In genomic region chr2:58026740-58027139, GRCm38 (mm10) we compare ENCODE assay signal across 31 mouse cellular contexts. TPM values are rescaled to one million over a fixed set of nuclear protein-coding genes. Genes with fewer than 3 reads are reported as not detected.
DNase-seq lines count a peak whose midpoint lies in the region; ATAC-seq and TF ChIP-seq lines count a peak whose summit lies in the region.
"Had no signal": no experiment of that assay in that cellular context is flagged by ENCODE, and none has a peak within 500 bp of the region (broad histone marks: within the 10 kb centered on the region; RNA-seq: fewer than 3 reads in every experiment).

No protein-coding gene starts in this region.

- H3K4me2 ChIP-seq in lung, embryonic 14.5 days, result no peak overlapping the region
- H3K4me2 ChIP-seq: embryonic facial prominence, embryonic 12.5 days; forebrain, embryonic 15.5 days; heart, embryonic 15.5 days; limb, embryonic 13.5 days; midbrain, embryonic 13.5 days had no signal

- TF ChIP-seq CTCF in lung, embryonic 14.5 days (IDR thresholded peaks at IDR 0.05; ENCODE audit: low read depth), result no peak

- no peaks in the 10 kb centered on the region for H3K4me1 ChIP-seq in heart, embryonic 10.5 days
- H3K4me1 ChIP-seq in lung, embryonic 14.5 days (ENCODE audit: insufficient read depth), result no peaks in the 10 kb centered on the region
- H3K4me1 ChIP-seq: embryonic facial prominence, embryonic 12.5 days; forebrain, embryonic 15.5 days; heart, embryonic 15.5 days; limb, embryonic 13.5 days; midbrain, embryonic 13.5 days had no signal

- H3K27me3 ChIP-seq in heart, embryonic 10.5 days (ENCODE audit: insufficient read depth, poor library complexity, severe bottlenecking), result no peaks in the 10 kb centered on the region
- no peaks in the 10 kb centered on the region for H3K27me3 ChIP-seq in lung, embryonic 14.5 days (ENCODE audit: insufficient read depth, low read length)
- H3K27me3 ChIP-seq: embryonic facial prominence, embryonic 12.5 days; forebrain, embryonic 15.5 days; heart, embryonic 15.5 days; limb, embryonic 13.5 days had no signal

- no peak for ATAC-seq in lung, embryonic 14.5 days (ENCODE audit: insufficient read depth)
- ATAC-seq: forebrain, embryonic 15.5 days; intestine, postnatal 0 days; midbrain, embryonic 13.5 days had no signal

- H3K36me3 ChIP-seq in heart, embryonic 10.5 days, result no peaks in the 10 kb centered on the region
- H3K36me3 ChIP-seq in lung, embryonic 14.5 days (ENCODE audit: insufficient read depth), result no peaks in the 10 kb centered on the region
- H3K36me3 ChIP-seq: embryonic facial prominence, embryonic 12.5 days; forebrain, embryonic 15.5 days; heart, embryonic 15.5 days; limb, embryonic 13.5 days; midbrain, embryonic 13.5 days had no signal

- no peak overlapping the region for H3K27ac ChIP-seq in heart, embryonic 10.5 days
- H3K27ac ChIP-seq in lung, embryonic 14.5 days (ENCODE audit: low read depth), result no peak overlapping the region
- H3K27ac ChIP-seq: embryonic facial prominence, embryonic 12.5 days; forebrain, embryonic 15.5 days; heart, embryonic 15.5 days; limb, embryonic 13.5 days; liver, embryonic 14.5 days; midbrain, embryonic 13.5 days had no signal

- WGBS in heart, embryonic 10.5 days, result 80% methylated on average over 5 of the region's 5 CpGs
- WGBS in lung, embryonic 14.5 days, result 80% methylated on average over 5 of the region's 5 CpGs

- no peak overlapping the region for H3K9ac ChIP-seq in lung, embryonic 14.5 days
- H3K9ac ChIP-seq: embryonic facial prominence, embryonic 12.5 days; forebrain, embryonic 15.5 days; heart, embryonic 15.5 days; limb, embryonic 13.5 days; liver, embryonic 14.5 days; midbrain, embryonic 13.5 days had no signal

- DNase-seq in heart, postnatal 4 days, result peak; percentile 14
- DNase-seq in heart, embryonic 10.5 days (ENCODE audit: low spot score), result no peak
- peak; percentile 52 for DNase-seq in lung, embryonic 14.5 days
- DNase-seq in lung, postnatal 14 days, result no peak
- DNase-seq in 416B (ENCODE audit: low read depth), result peak; percentile 18
- DNase-seq in NIH3T3 (ENCODE audit: low read depth), result peak; percentile 50
- DNase-seq in urinary bladder, postnatal 10 days (ENCODE audit: low spot score), result no peak
- no peak for DNase-seq in adrenal gland, postnatal 36 days
- DNase-seq: cerebellum, adult 18-20 months; cerebellum, postnatal 14 days; layer of hippocampus, postnatal 36 days; lung, postnatal 10 days; thymus, postnatal 14 days had no signal

- no peak overlapping the region for H3K4me3 ChIP-seq in heart, embryonic 10.5 days
- H3K4me3 ChIP-seq in lung, embryonic 14.5 days (ENCODE audit: low read depth, low read length), result no peak overlapping the region
- H3K4me3 ChIP-seq: embryonic facial prominence, embryonic 12.5 days; erythroblast, embryonic 14.5 days; forebrain, embryonic 15.5 days; heart, embryonic 15.5 days; limb, embryonic 13.5 days; midbrain, embryonic 13.5 days had no signal

- H3K9me3 ChIP-seq in heart, embryonic 10.5 days, result no peaks in the 10 kb centered on the region
- H3K9me3 ChIP-seq in lung, embryonic 14.5 days (ENCODE audit: low read depth, low read length), result no peaks in the 10 kb centered on the region
- H3K9me3 ChIP-seq: embryonic facial prominence, embryonic 12.5 days; forebrain, embryonic 15.5 days; heart, embryonic 15.5 days; limb, embryonic 13.5 days; midbrain, embryonic 13.5 days had no signal

RNA-seq across cellular contexts. Expression of gene Ermn, which starts 25.9 kb away (rescaled TPM):
- total RNA-seq in heart, postnatal 4 days (2021), result not detected
- not detected in 2 replicates for polyA plus RNA-seq in heart, embryonic 10.5 days (2016; fragmentation: Nextera tagmentation; extraction: Ambion mirVana)
- polyA plus RNA-seq in lung, embryonic 14.5 days (2014; fragmentation: Nextera tagmentation; extraction: Ambion mirVana), result not detected in 2 replicates
- total RNA-seq in adrenal gland, postnatal 36 days (2021), result not detected
- total RNA-seq: adrenal gland, adult 18-20 months; adrenal gland, postnatal 4 days; gastrocnemius, adult 18-20 months; gastrocnemius, postnatal 4 days; heart, adult 8-10 months; megakaryocyte, adult 5-6 weeks had no signal
- polyA plus RNA-seq: erythroblast, embryonic 14.5 days; heart, embryonic 15.5 days; kidney, embryonic 16.5 days; large intestine, adult 2 months; limb, embryonic 13.5 days; liver, embryonic 14.5 days; neural tube, embryonic 11.5 days; spleen, adult 2 months had no signal

RNA-seq across cellular contexts. Expression of gene Galnt5, which starts 29.1 kb away (rescaled TPM):
- 1 to 10 TPM in 1 of 2 experiments, under 1 TPM in 1; 0.79 to 1.2 TPM for total RNA-seq in heart, postnatal 4 days (2021)
- polyA plus RNA-seq in heart, embryonic 10.5 days (2016; fragmentation: Nextera tagmentation; extraction: Ambion mirVana), result 0.05 and 0.15 TPM in 2 replicates
- 1.3 and 1.8 TPM in 2 replicates for polyA plus RNA-seq in lung, embryonic 14.5 days (2014; fragmentation: Nextera tagmentation; extraction: Ambion mirVana)
- under 1 TPM in 1 of 2 experiments, not detected in 1; 0.10 TPM for total RNA-seq in adrenal gland, postnatal 36 days (2021)
- total RNA-seq: layer of hippocampus, postnatal 36 days; megakaryocyte, adult 5-6 weeks had no signal
- polyA plus RNA-seq: erythroblast, embryonic 14.5 days; forebrain, embryonic 15.5 days had no signal

Comparison
In these comparisons a context has a peak if more than half of its experiments do, and no peak if none do; other contexts are left out.
1. DNase-seq: peak in heart, postnatal 4 days (single experiment), lung, embryonic 14.5 days (single experiment), 416B (single experiment) and NIH3T3 (single experiment); none in heart, embryonic 10.5 days (single experiment), lung, postnatal 14 days (single experiment), urinary bladder, postnatal 10 days (single experiment) and adrenal gland, postnatal 36 days (0 of 2).